Mouse (Mus musculus): Measurements from ENCODE around the gene Plpp1. TPM values are rescaled to one million over a fixed set of nuclear protein-coding genes. Genes with fewer than 3 reads are reported as not detected.

The Plpp1 gene
- polyA plus RNA-seq, 1 experiment from 2014 or later, result 19.5 TPM

GRCm38 (mm10) chr13:112803106-112803505 is 2.5 kb downstream of the Plpp1 start:
- 0 out of 2 replicates have a peak, but pooled peaks cover 2% of the 10 kb centered on the region for H3K4me1 ChIP-seq (ENCODE audit: control insufficient read depth, insufficient read depth, low read length)
- H3K9me3 ChIP-seq (ENCODE audit: control insufficient read depth, low read length), result no peaks in the 10 kb centered on the region
- no peak overlapping the region for H3K4me2 ChIP-seq (ENCODE audit: low read depth)
- 82% methylated on average over 7 of the region's 7 CpGs for WGBS
- H3K27ac ChIP-seq (ENCODE audit: low read depth, low read length), result no peak overlapping the region
- no peaks in the 10 kb centered on the region for H3K27me3 ChIP-seq (ENCODE audit: control insufficient read depth, insufficient read depth, low read length)
- no peak for ATAC-seq (ENCODE audit: insufficient read depth, low FRiP score, low TSS enrichment)
- no peak overlapping the region for H3K4me3 ChIP-seq (ENCODE audit: low read depth, low read length)
- no peak for DNase-seq (ENCODE audit: low spot score)
- H3K36me3 ChIP-seq (ENCODE audit: control insufficient read depth, insufficient read depth, low read length), result 0 out of 2 replicates have a peak, but pooled peaks cover 3% of the 10 kb centered on the region
- H3K9ac ChIP-seq (ENCODE audit: low read length), result no peak overlapping the region

- Histone ChIP-seq H3K9ac (ENCODE audit: low read length) (no peak overlapping the region), H3K27me3 (ENCODE audit: control insufficient read depth, insufficient read depth, low read length) (no peaks in the 10 kb centered on the region), H3K4me1 (ENCODE audit: control insufficient read depth, insufficient read depth, low read length) (0 out of 2 replicates have a peak, but pooled peaks cover 2% of the 10 kb centered on the region), H3K4me3 (ENCODE audit: low read depth, low read length) (no peak overlapping the region), H3K36me3 (ENCODE audit: control insufficient read depth, insufficient read depth, low read length) (0 out of 2 replicates have a peak, but pooled peaks cover 3% of the 10 kb centered on the region), H3K9me3 (ENCODE audit: control insufficient read depth, low read length) (no peaks in the 10 kb centered on the region), H3K27ac (ENCODE audit: low read depth, low read length) (no peak overlapping the region), H3K4me2 (ENCODE audit: low read depth) (no peak overlapping the region)
- ATAC-seq (ENCODE audit: insufficient read depth, low FRiP score, low TSS enrichment), result no peak
- 92% methylated on average over 4 of the region's 4 CpGs for WGBS
- no peak for DNase-seq (ENCODE audit: low spot score)
Measured at GRCm38 (mm10) chr13:112803661-112804060, 3.1 kb downstream of the Plpp1 start.

- no peak overlapping the region for H3K4me3 ChIP-seq (ENCODE audit: low read depth, low read length)
- no peaks in the 10 kb centered on the region for H3K9me3 ChIP-seq (ENCODE audit: control insufficient read depth, low read length)
- H3K27ac ChIP-seq (ENCODE audit: low read depth, low read length), result no peak overlapping the region
- H3K36me3 ChIP-seq (ENCODE audit: control insufficient read depth, insufficient read depth, low read length), result 0 out of 2 replicates have a peak, but pooled peaks cover 3% of the 10 kb centered on the region
- 0 out of 2 replicates have a peak, but pooled peaks cover 2% of the 10 kb centered on the region for H3K4me1 ChIP-seq (ENCODE audit: control insufficient read depth, insufficient read depth, low read length)
- no peaks in the 10 kb centered on the region for H3K27me3 ChIP-seq (ENCODE audit: control insufficient read depth, insufficient read depth, low read length)
- WGBS, result 89% methylated on average over 3 of the region's 3 CpGs
- no peak for DNase-seq (ENCODE audit: low spot score)
- no peak for ATAC-seq (ENCODE audit: insufficient read depth, low FRiP score, low TSS enrichment)
- H3K4me2 ChIP-seq (ENCODE audit: low read depth), result no peak overlapping the region
- no peak overlapping the region for H3K9ac ChIP-seq (ENCODE audit: low read length)
Measured at GRCm38 (mm10) chr13:112805529-112805928, 4.9 kb downstream of the Plpp1 start.

- WGBS, result 89% methylated on average over 10 of the region's 10 CpGs
- no peak overlapping the region for H3K27ac ChIP-seq (ENCODE audit: low read depth, low read length)
Measured at GRCm38 (mm10) chr13:112807936-112808667, 7.5 kb downstream of the Plpp1 start.

GRCm38 (mm10) chr13:112809504-112810247 is 9.1 kb downstream of the Plpp1 start:
- H3K27me3 ChIP-seq (ENCODE audit: control insufficient read depth, insufficient read depth, low read length), result no peaks in the 10 kb centered on the region
- WGBS, result 86% methylated on average over 7 of the region's 7 CpGs
- H3K36me3 ChIP-seq (ENCODE audit: control insufficient read depth, insufficient read depth, low read length), result 0 out of 2 replicates have a peak, but pooled peaks cover 3% of the 10 kb centered on the region
- no peaks in the 10 kb centered on the region for H3K9me3 ChIP-seq (ENCODE audit: control insufficient read depth, low read length)
- no peaks in the 10 kb centered on the region for H3K4me1 ChIP-seq (ENCODE audit: control insufficient read depth, insufficient read depth, low read length)
- no peak overlapping the region for H3K4me3 ChIP-seq (ENCODE audit: low read depth, low read length)
- no peak overlapping the region for H3K27ac ChIP-seq (ENCODE audit: low read depth, low read length)
- H3K4me2 ChIP-seq (ENCODE audit: low read depth), result no peak overlapping the region
- H3K9ac ChIP-seq (ENCODE audit: low read length), result no peak overlapping the region
- DNase-seq (ENCODE audit: low spot score) (no peak), ATAC-seq (ENCODE audit: insufficient read depth, low FRiP score, low TSS enrichment) (no peak)

More at GRCm38 (mm10) chr13:112807936-112808667, 7.5 kb downstream of the Plpp1 start:
- Histone ChIP-seq H3K4me1 (ENCODE audit: control insufficient read depth, insufficient read depth, low read length) (no peaks in the 10 kb centered on the region), H3K4me2 (ENCODE audit: low read depth) (no peak overlapping the region), H3K9ac (ENCODE audit: low read length) (no peak overlapping the region), H3K9me3 (ENCODE audit: control insufficient read depth, low read length) (no peaks in the 10 kb centered on the region), H3K36me3 (ENCODE audit: control insufficient read depth, insufficient read depth, low read length) (0 out of 2 replicates have a peak, but pooled peaks cover 3% of the 10 kb centered on the region), H3K4me3 (ENCODE audit: low read depth, low read length) (no peak overlapping the region), H3K27me3 (ENCODE audit: control insufficient read depth, insufficient read depth, low read length) (no peaks in the 10 kb centered on the region)
- ATAC-seq (ENCODE audit: insufficient read depth, low FRiP score, low TSS enrichment) (no peak), DNase-seq (ENCODE audit: low spot score) (no peak)

- ATAC-seq (ENCODE audit: insufficient read depth, low FRiP score, low TSS enrichment), result no peak
- WGBS, result 71% methylated on average over 4 of the region's 4 CpGs
- Histone ChIP-seq H3K4me3 (ENCODE audit: low read depth, low read length) (no peak overlapping the region), H3K4me1 (ENCODE audit: control insufficient read depth, insufficient read depth, low read length) (no peaks in the 10 kb centered on the region), H3K9me3 (ENCODE audit: control insufficient read depth, low read length) (no peaks in the 10 kb centered on the region), H3K27ac (ENCODE audit: low read depth, low read length) (no peak overlapping the region), H3K4me2 (ENCODE audit: low read depth) (no peak overlapping the region), H3K27me3 (ENCODE audit: control insufficient read depth, insufficient read depth, low read length) (no peaks in the 10 kb centered on the region), H3K9ac (ENCODE audit: low read length) (no peak overlapping the region), H3K36me3 (ENCODE audit: control insufficient read depth, insufficient read depth, low read length) (0 out of 2 replicates have a peak, but pooled peaks cover 3% of the 10 kb centered on the region)
- no peak for DNase-seq (ENCODE audit: low spot score)
Measured at GRCm38 (mm10) chr13:112810248-112810645, 9.7 kb downstream of the Plpp1 start.

- ATAC-seq (ENCODE audit: insufficient read depth, low FRiP score, low TSS enrichment), result no peak
- H3K9me3 ChIP-seq (ENCODE audit: control insufficient read depth, low read length), result no peaks in the 10 kb centered on the region
- no peaks in the 10 kb centered on the region for H3K27me3 ChIP-seq (ENCODE audit: control insufficient read depth, insufficient read depth, low read length)
- no peak overlapping the region for H3K27ac ChIP-seq (ENCODE audit: low read depth, low read length)
- H3K9ac ChIP-seq (ENCODE audit: low read length), result no peak overlapping the region
- WGBS, result 41% methylated on average over 9 of the region's 9 CpGs
- no peak overlapping the region for H3K4me2 ChIP-seq (ENCODE audit: low read depth)
- H3K36me3 ChIP-seq (ENCODE audit: control insufficient read depth, insufficient read depth, low read length), result 0 out of 2 replicates have a peak, but pooled peaks cover 3% of the 10 kb centered on the region
- no peak for DNase-seq (ENCODE audit: low spot score)
- no peaks in the 10 kb centered on the region for H3K4me1 ChIP-seq (ENCODE audit: control insufficient read depth, insufficient read depth, low read length)
- H3K4me3 ChIP-seq (ENCODE audit: low read depth, low read length), result no peak overlapping the region
Measured at GRCm38 (mm10) chr13:112810751-112811150, 10.2 kb downstream of the Plpp1 start.

- no peaks in the 10 kb centered on the region for H3K27me3 ChIP-seq (ENCODE audit: control insufficient read depth, insufficient read depth, low read length)
- no peak overlapping the region for H3K4me2 ChIP-seq (ENCODE audit: low read depth)
- WGBS, result 86% methylated on average over 8 of the region's 8 CpGs
- H3K9me3 ChIP-seq (ENCODE audit: control insufficient read depth, low read length), result no peaks in the 10 kb centered on the region
- DNase-seq (ENCODE audit: low spot score) (no peak), ATAC-seq (ENCODE audit: insufficient read depth, low FRiP score, low TSS enrichment) (no peak)
- H3K4me3 ChIP-seq (ENCODE audit: low read depth, low read length), result no peak overlapping the region
- H3K4me1 ChIP-seq (ENCODE audit: control insufficient read depth, insufficient read depth, low read length), result no peaks in the 10 kb centered on the region
- H3K9ac ChIP-seq (ENCODE audit: low read length), result no peak overlapping the region
- H3K36me3 ChIP-seq (ENCODE audit: control insufficient read depth, insufficient read depth, low read length), result no peaks in the 10 kb centered on the region
- no peak overlapping the region for H3K27ac ChIP-seq (ENCODE audit: low read depth, low read length)
Measured at GRCm38 (mm10) chr13:112811708-112812403, 11.3 kb downstream of the Plpp1 start.

Data from neural tube, embryonic 11.5 days (tissue).